Mouse (Mus musculus): ENCODE measurements around the gene Dchs1.
"Not testable (repeated sequence)": the region's sequence is repeated elsewhere in the genome, so short reads cannot be mapped to it uniquely, and the experiment has no call there.

The Dchs1 gene

GRCm38 (mm10) chr7:105783861-105784260, 3.6 kb downstream of the Dchs1 start:
- no peak for DNase-seq (ENCODE audit: low spot score)

DNA sequence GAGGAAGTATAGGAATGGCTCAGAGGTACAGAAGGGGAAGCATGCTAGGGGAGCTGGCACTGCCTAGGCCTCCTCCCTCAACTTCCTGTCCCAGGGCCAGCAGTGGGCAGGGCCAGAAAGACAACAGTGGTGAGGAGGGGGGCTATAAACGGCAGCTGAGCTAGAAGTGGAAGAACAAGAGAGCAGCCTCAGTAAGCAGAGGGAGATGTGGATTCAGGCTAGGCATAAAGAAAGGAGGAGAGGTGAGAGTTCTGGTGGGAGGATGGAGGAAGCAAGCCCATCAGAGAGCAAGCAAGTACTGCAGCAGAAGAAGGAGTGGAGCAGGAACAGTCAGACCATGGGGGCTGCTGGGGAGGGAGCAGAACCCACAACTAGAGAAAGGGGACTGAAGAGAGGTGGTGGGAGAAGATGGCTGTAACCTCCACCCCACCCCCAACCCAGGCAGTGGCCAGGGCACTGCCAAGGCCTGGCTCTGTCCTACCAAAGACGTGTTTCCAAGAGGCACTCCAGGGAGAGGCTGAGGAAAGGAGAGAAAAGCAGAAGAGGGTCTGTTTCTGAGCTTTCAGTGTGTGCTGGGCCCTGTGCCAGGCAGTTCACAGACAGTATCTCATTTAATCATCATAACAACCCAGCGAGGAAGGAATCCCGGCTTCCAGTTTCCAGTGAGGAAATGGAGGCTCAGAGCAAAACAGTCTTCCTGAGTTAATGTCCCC, 8.7 kb downstream of the Dchs1 start:
- no peak for DNase-seq (ENCODE audit: low spot score)

DNA sequence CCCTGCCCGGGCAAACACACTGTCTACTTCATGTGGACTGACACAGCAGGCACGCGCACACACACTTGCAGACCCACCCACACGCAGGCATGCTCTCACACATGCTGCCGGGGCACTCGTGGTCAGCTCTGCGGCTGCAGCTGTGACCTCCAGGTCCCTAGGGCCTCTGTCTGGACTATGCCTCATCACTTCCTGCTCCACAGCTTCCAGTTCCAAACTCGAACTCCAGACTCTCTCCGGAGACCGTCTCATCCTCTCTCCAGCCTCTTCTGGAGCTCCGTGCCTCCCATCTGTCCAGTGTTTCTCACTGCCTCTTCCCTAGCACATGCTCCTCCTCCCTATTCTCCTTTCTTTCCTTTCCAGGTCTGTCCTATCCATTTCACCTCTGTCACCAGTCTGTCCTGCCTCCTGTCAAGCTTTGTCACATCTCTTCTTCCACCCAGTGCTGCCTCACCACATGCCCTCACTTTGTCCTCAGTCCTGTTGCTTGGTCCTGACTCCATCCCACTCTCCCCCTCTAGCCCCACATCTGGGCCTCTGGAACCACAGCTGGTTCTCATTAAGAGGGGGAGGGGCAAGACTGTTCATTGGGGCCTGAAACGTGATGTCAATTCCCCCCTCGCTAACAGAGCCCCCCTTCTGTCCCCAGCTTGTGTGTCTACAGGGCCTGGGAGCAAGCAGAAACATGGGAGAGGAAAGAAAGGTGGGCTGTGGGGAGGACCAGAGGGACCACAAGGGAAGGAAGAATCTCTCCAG, 9.5 kb downstream of the Dchs1 start:
- DNase-seq (ENCODE audit: low spot score), result peak; percentile 54

GRCm38 (mm10) chr7:105777316-105777715, 10.1 kb downstream of the Dchs1 start:
- DNase-seq (ENCODE audit: low spot score), result no peak

- DNase-seq (ENCODE audit: low spot score), result no peak
Measured at GRCm38 (mm10) chr7:105776026-105776425, 11.4 kb downstream of the Dchs1 start.

DNA sequence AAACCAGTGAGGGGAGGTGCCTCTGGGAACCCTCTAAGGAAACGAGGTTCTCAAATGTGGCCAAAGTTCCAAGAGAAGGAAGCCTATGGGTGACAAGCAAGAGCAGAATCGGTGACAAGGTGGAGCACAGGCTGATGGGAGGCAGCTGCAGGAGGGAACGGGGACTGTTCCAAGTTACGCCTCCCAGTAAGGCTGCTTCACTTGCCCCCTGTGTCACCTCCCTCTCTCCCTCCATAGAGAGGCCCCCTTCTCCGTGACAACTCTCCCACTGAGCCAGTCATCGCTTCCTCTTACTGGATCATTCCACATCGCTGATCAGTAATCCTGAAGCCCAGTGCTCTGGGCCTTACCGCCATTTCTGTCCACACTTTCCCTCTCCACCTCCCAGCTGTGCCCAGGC, 12.8 kb downstream of the Dchs1 start:
- DNase-seq (ENCODE audit: low spot score), result no peak

DNA sequence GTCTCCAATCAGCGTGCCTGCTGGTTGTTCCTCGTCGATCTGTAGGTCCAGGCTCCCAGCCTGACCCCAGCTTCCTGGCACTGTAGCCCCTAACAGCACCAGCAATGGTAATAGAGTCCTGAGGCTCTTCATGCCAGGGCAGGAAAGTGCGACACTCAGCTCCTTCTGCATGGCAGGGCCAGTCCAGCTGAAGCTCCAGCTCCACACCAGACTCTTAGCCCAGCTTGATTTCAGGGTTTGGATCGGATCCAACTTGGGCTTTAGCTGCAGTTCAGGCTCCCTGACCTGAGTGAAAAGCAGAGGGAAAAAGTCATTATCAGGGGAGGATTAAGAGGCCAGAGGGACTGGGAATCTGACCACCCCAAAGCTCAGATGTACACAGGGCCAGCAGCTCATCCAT, 14.4 kb downstream of the Dchs1 start:
- no peak for DNase-seq (ENCODE audit: low spot score)

- DNase-seq (ENCODE audit: low spot score), result no peak
Measured at GRCm38 (mm10) chr7:105772331-105772730, 15.1 kb downstream of the Dchs1 start.

- DNase-seq (ENCODE audit: low spot score), result no peak
Measured at GRCm38 (mm10) chr7:105769959-105770358, 17.5 kb downstream of the Dchs1 start.

DNA sequence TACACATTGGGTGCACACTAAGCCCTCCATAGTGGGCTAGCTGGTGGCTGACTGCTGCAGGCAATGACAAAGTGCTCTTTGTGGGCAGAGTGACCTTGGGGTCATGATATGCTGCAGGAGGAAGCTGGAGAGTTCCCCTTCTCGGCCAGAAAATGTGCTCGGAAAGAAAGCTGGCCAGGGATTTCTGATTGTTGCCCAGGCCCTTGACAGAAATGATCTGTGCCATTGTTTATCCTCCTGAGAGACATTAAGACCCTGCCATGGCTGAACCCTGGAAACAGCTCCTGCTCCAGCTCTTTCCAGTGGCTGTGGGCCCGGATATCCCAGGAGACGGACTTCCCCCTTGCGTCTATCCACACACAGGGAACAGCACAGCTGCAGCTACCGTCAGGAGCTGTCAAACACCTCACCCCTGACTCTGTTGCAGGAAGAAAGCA, 19.7 kb downstream of the Dchs1 start:
- DNase-seq (ENCODE audit: low spot score), result no peak

GRCm38 (mm10) chr7:105764331-105764730, 23.1 kb downstream of the Dchs1 start:
- no peak for DNase-seq (ENCODE audit: low spot score)

- DNase-seq (ENCODE audit: low spot score), result no peak
Measured at GRCm38 (mm10) chr7:105762517-105763270, 24.8 kb downstream of the Dchs1 start.

DNA sequence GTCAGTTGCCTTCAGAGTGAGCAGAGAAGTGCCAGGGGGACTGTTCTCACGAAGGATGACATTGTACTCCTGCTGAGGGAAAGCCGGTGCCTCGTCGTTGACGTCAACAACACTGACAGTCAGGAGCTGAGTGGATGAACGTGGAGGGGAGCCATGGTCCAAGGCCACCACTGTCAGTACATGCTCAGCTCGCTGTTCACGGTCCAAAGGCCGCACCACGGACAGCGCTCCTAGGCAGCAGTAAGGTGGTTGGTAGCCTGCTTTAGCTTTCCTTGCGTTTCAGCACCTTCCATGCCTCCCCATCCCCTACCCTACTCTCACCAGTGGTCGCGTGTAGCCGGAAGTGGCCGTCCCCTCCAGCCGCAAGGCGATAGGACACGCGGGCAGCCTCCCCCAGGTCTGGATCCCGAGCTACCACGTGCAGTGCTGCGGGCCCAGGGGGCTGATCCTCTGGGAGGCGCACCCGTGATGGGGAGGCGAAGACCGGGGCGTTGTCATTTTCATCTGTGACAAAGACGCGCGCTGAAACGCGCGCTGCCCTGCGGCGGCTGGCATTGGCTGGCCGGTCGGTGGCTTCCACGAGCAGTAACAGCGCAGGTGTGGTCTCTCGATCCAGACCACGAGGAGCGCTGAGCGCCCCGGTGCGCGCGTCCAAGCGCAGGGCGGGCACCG, 25.5 kb downstream of the Dchs1 start:
- DNase-seq (ENCODE audit: low spot score), result no peak

- DNase-seq (ENCODE audit: low spot score), result no peak
Measured at GRCm38 (mm10) chr7:105753281-105753680, 34.2 kb downstream of the Dchs1 start.

GRCm38 (mm10) chr7:105752716-105753115, 34.7 kb downstream of the Dchs1 start:
- no peak for DNase-seq (ENCODE audit: low spot score)

GRCm38 (mm10) chr7:105751491-105752433, 35.7 kb downstream of the Dchs1 start, which contains the start of gene Tpp1:
Gene Tpp1 (minus strand): TSS chr7:105752235.
- peak; percentile 74 for DNase-seq (ENCODE audit: low spot score)

- no peak for DNase-seq (ENCODE audit: low spot score)
Measured at GRCm38 (mm10) chr7:105747776-105748175, 39.7 kb downstream of the Dchs1 start.

DNA sequence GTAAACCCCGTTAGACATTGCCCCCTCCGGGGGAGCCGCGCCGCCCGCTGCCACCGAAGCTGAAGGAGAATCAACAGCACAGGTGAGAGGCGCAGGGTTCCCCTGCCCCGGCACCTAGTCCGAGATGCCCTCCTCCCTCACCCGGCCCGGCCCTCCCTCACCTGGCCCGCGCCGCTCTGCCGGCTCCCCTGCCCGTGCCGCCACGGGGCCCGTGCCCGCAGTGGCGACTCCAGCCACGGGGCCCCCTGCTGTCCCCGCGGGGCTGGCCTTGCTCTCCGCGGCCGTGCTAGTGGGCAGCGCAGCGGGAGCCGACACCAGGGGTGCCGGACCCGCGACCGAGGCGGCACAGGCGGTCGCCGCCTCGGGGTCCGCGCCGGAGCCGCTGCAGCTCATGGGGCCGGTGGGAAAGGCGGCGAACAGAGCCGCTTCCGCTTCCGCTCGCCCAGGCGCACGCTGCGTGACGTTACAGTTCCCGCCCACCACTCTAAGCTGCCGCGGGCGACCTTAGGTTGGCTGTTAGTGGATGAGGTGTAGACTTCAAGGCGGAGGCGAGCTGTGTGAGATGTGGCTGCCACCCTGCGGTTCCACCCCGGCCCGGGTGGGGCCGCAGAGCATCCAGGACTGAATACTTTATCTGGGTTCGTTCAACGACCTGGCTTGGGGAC, 43.4 kb downstream of the Dchs1 start, which contains the start of gene Taf10:
Gene Taf10, minus strand, starts transcription at position 436 of the 665 bp plus-strand sequence.
- peak; percentile 60 for DNase-seq (ENCODE audit: low spot score)

- DNase-seq (ENCODE audit: low spot score), result not testable (repeated sequence)
Measured at GRCm38 (mm10) chr7:105743246-105743925, 44.1 kb downstream of the Dchs1 start.

All from ovary, postnatal 10 days (tissue).